ENCODE assay signal across 14 mouse cellular contexts in the genomic region with DNA sequence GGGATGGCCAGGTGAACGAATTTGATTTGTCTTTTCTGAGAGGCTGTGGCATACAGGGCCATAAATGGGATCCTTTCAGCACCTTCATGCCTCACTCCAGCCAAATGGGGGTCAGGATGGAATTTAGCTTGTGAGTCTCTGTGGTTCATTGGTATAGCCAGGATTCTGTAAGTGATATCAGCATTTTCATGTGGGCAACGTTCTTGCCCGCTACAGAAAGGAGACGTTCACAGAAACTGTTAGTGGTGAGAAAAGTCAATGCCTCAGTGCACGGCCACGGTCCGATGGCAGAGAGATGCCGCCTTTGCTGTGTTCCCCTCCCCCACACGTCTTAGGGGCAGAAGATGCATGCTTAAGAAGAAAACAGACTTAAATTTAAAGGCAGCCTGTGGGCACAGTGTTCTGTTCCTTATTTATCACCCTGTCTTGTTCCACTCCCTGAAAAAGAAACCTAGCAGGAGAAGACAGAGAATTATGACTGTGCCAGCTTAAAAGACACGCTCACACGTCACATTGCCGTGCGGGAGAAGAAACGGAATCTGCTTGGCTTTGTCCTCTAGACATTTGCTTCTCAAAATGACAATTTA.
DNase-seq lines count a peak whose midpoint lies in the region; ATAC-seq and TF ChIP-seq lines count a peak whose summit lies in the region.
"Had no signal": no experiment of that assay in that cellular context is flagged by ENCODE, and none has a peak within 500 bp of the region (broad histone marks: within the 10 kb centered on the region; RNA-seq: fewer than 3 reads in every experiment).

No protein-coding gene starts in this region.

- no peaks in the 10 kb centered on the region for H3K27me3 ChIP-seq in lung, postnatal 0 days (replicated peaks; ENCODE audit: insufficient read depth, low read length)
- H3K27me3 ChIP-seq: embryonic facial prominence, embryonic 15.5 days; liver, embryonic 15.5 days; Patski had no signal

- ATAC-seq in frontal cortex, adult (ENCODE audit: low TSS enrichment), result peak; percentile 85
- no peak for ATAC-seq in lung, postnatal 0 days
- ATAC-seq: Patski had no signal

- 79% methylated on average over 14 of the region's 14 CpGs for WGBS in lung, postnatal 0 days

- H3K9ac ChIP-seq in lung, postnatal 0 days (replicated peaks; ENCODE audit: low read depth), result no peak overlapping the region
- H3K9ac ChIP-seq: embryonic facial prominence, embryonic 15.5 days; liver, embryonic 15.5 days had no signal

- no peaks in the 10 kb centered on the region for H3K36me3 ChIP-seq in lung, postnatal 0 days (ENCODE audit: insufficient read depth, low read length)
- H3K36me3 ChIP-seq: embryonic facial prominence, embryonic 15.5 days; liver, embryonic 15.5 days had no signal

- H3K4me1 ChIP-seq in lung, postnatal 0 days (ENCODE audit: insufficient read depth, low read depth, low read length), result no peaks in the 10 kb centered on the region
- H3K4me1 ChIP-seq: liver, embryonic 15.5 days had no signal

- DNase-seq in layer of hippocampus, adult 18-20 months (ENCODE audit: low spot score in 2 of 2), result peak; percentile 37 to 60
- no peak for DNase-seq in layer of hippocampus, postnatal 36 days
- DNase-seq in left cerebral cortex, adult 9 months (ENCODE audit: low spot score in 2 of 2), result peak; percentile 49 to 62
- peak; percentile 57 to 67 for DNase-seq in right cerebral cortex, postnatal 10 days (ENCODE audit: low spot score in 2 of 2)
- DNase-seq in gastrocnemius, postnatal 10 days, result no peak
- no peak for DNase-seq in lung, postnatal 0 days (ENCODE audit: low spot score)
- DNase-seq: adrenal gland, adult 2 months; cerebellum, adult 2 months; heart, adult 2 months; thymus, postnatal 14 days had no signal

- H3K4me2 ChIP-seq in lung, postnatal 0 days (replicated peaks; ENCODE audit: low read depth, low read length), result no peak overlapping the region
- H3K4me2 ChIP-seq: embryonic facial prominence, embryonic 15.5 days; liver, embryonic 15.5 days had no signal

- H3K9me3 ChIP-seq in lung, postnatal 0 days (ENCODE audit: low read length), result no peaks in the 10 kb centered on the region
- H3K9me3 ChIP-seq: embryonic facial prominence, embryonic 15.5 days; liver, embryonic 15.5 days had no signal

- H3K4me3 ChIP-seq in lung, postnatal 0 days (ENCODE audit: low read depth, low read length), result no peak overlapping the region
- H3K4me3 ChIP-seq: embryonic facial prominence, embryonic 15.5 days; heart, adult 2 months; liver, embryonic 15.5 days had no signal

- TF ChIP-seq EP300 in lung, postnatal 0 days (IDR thresholded peaks at IDR 0.05), result no peak

- no peak overlapping the region for H3K27ac ChIP-seq in lung, postnatal 0 days (ENCODE audit: low read length)
- H3K27ac ChIP-seq: embryonic facial prominence, embryonic 15.5 days; heart, adult 2 months; liver, embryonic 15.5 days had no signal

- no peak for TF ChIP-seq CTCF in lung, postnatal 0 days (IDR thresholded peaks at IDR 0.05)

Comparison
In these comparisons a context has a peak if more than half of its experiments do, and no peak if none do; other contexts are left out.
1. DNase-seq: peak in layer of hippocampus, adult 18-20 months (2 of 2), left cerebral cortex, adult 9 months (2 of 2) and right cerebral cortex, postnatal 10 days (2 of 2); none in layer of hippocampus, postnatal 36 days (0 of 2), gastrocnemius, postnatal 10 days (single experiment) and lung, postnatal 0 days (single experiment).